Mouse (Mus musculus) liver, embryonic 13.5 days (tissue): ENCODE data around the gene Sp1. TPM values are rescaled to one million over a fixed set of nuclear protein-coding genes. Genes with fewer than 3 reads are reported as not detected.

ENCODE experiments used
- ATAC-seq: fragments of 200-750 bp; cut with Nextera tagmentation; 2 replicates; pipeline ENCODE4 v1.8.0; 2017; ENCODE audit warnings: low read depth, mild to moderate bottlenecking, moderate number of reproducible peaks, moderate library complexity
- DNase-seq: peaks from one replicate; pipeline ENCODE4 v3.0.0; 2022
- H3K27ac ChIP-seq: fragments of 300-500 bp; sonication (generic); 2 replicates; pipeline ENCODE4 v1.5.1; 2015; ENCODE audit warnings: moderate library complexity, mild to moderate bottlenecking, inconsistent platforms
- H3K27me3 ChIP-seq: fragments of 300-500 bp; sonication (generic); 2 replicates; pipeline ENCODE4 v1.6.1; 2015; ENCODE audit warnings: mild to moderate bottlenecking, inconsistent platforms
- H3K36me3 ChIP-seq: fragments of 300-500 bp; sonication (generic); 2 replicates; pipeline ENCODE4 v1.6.1; 2015; ENCODE audit warnings: mild to moderate bottlenecking, inconsistent platforms
- H3K4me1 ChIP-seq: fragments of 300-500 bp; sonication (generic); replicated peaks from 2 replicates; pipeline ENCODE4 v1.6.1; 2015; ENCODE audit warnings: inconsistent platforms
- H3K4me2 ChIP-seq: fragments of 300-500 bp; sonication (generic); 2 replicates; pipeline ENCODE4 v1.6.1; 2015; ENCODE audit warnings: inconsistent platforms, mild to moderate bottlenecking, moderate library complexity
- H3K4me3 ChIP-seq: fragments of 300-500 bp; sonication (generic); replicated peaks from 2 replicates; pipeline ENCODE4 v1.5.1; 2015; ENCODE audit warnings: mild to moderate bottlenecking, inconsistent platforms
- H3K9ac ChIP-seq: fragments of 300-500 bp; sonication (generic); 2 replicates; pipeline ENCODE4 v1.6.1; 2015; ENCODE audit warnings: mild to moderate bottlenecking, inconsistent platforms
- H3K9me3 ChIP-seq: fragments of 300-500 bp; sonication (generic); replicated peaks from 2 replicates; pipeline ENCODE4 v1.6.1; 2016; ENCODE audit warnings: inconsistent platforms
- WGBS: fragments of 180-500 bp; shearing (Covaris S2); methylation state at CpG from one replicate; pipeline ENCODE4 v1.1.7; 2015; ENCODE audit not compliant: insufficient replicate concordance; 5-methylcytosine and 5-hydroxymethylcytosine counted together
- polyA plus RNA-seq: library from polyadenylated mRNA; unstranded; fragments of >200 nt; fragmentation: Nextera tagmentation; extraction: Ambion mirVana; gene quantifications from 2 replicates; pipeline ENCODE4 v1.2.1, GENCODE M21; 2015

Gene Sp1
- polyA plus RNA-seq, 1 experiment from 2014 or later = 4.0 TPM

- H3K4me3 ChIP-seq = peak overlapping the region; percentile 68
- H3K9ac ChIP-seq = peak overlapping the region; percentile 75
- peak overlapping the region; percentile 54; the same call in 1 of the 2 replicates for H3K27ac ChIP-seq
- no peaks in the 10 kb centered on the region for H3K9me3 ChIP-seq
- peak; percentile 56 for DNase-seq
- peaks cover 30% of the 10 kb centered on the region for H3K27me3 ChIP-seq
- 2% methylated on average over 43 of the region's 43 CpGs for WGBS
- ATAC-seq = peak; percentile 89
- H3K4me2 ChIP-seq = peak overlapping the region; percentile 98
- peaks cover 29% of the 10 kb centered on the region for H3K4me1 ChIP-seq
- no peaks in the 10 kb centered on the region for H3K36me3 ChIP-seq
Observed at GRCm38 (mm10) chr15:102376453-102377162, 29.3 kb upstream of the Sp1 start.

GRCm38 (mm10) chr15:102377163-102377543 lies 28.8 kb upstream of the Sp1 start:
- H3K9ac ChIP-seq = peak overlapping the region; percentile 75
- H3K9me3 ChIP-seq = no peaks in the 10 kb centered on the region
- WGBS = 1% methylated on average over 7 of the region's 7 CpGs
- DNase-seq = peak; percentile 76
- no peaks in the 10 kb centered on the region for H3K36me3 ChIP-seq
- peak overlapping the region; percentile 98 for H3K4me2 ChIP-seq
- H3K4me1 ChIP-seq = peaks cover 34% of the 10 kb centered on the region
- H3K27me3 ChIP-seq = peaks cover 26% of the 10 kb centered on the region
- H3K4me3 ChIP-seq = peak overlapping the region; percentile 68
- ATAC-seq = peak; percentile 75
- peak overlapping the region; percentile 58 for H3K27ac ChIP-seq

- H3K27ac ChIP-seq = peak overlapping the region; percentile 58; the same call in 1 of the 2 replicates
- no peak for DNase-seq
- WGBS = 7% methylated on average over 10 of the region's 10 CpGs
Observed at GRCm38 (mm10) chr15:102377810-102378262, 28.1 kb upstream of the Sp1 start.

GRCm38 (mm10) chr15:102381575-102381974 lies 24.4 kb upstream of the Sp1 start:
- no peak overlapping the region for H3K4me2 ChIP-seq
- H3K9me3 ChIP-seq = no peaks in the 10 kb centered on the region
- ATAC-seq = peak; percentile 38; the same call in 1 of the 2 replicates

More at GRCm38 (mm10) chr15:102377810-102378262, 28.1 kb upstream of the Sp1 start:
- Histone ChIP-seq H3K4me1 (peaks cover 34% of the 10 kb centered on the region), H3K36me3 (no peaks in the 10 kb centered on the region), H3K4me2 (peak overlapping the region; percentile 98), H3K9ac (peak overlapping the region; percentile 75; the same call in 1 of the 2 replicates), H3K27me3 (peaks cover 23% of the 10 kb centered on the region), H3K9me3 (no peaks in the 10 kb centered on the region), H3K4me3 (peak overlapping the region; percentile 68; the same call in 1 of the 2 replicates)
- ATAC-seq = no peak

GRCm38 (mm10) chr15:102383671-102384070 lies 22.3 kb upstream of the Sp1 start:
- no peak overlapping the region for H3K4me3 ChIP-seq
- ATAC-seq (no peak), DNase-seq (no peak)
- H3K27ac ChIP-seq = no peak overlapping the region
- no peaks in the 10 kb centered on the region for H3K36me3 ChIP-seq
- WGBS = 57% methylated on average over 6 of the region's 6 CpGs
- no peaks in the 10 kb centered on the region for H3K27me3 ChIP-seq
- H3K9ac ChIP-seq = no peak overlapping the region
- peaks cover 16% of the 10 kb centered on the region for H3K4me1 ChIP-seq
- no peak overlapping the region for H3K4me2 ChIP-seq
- no peaks in the 10 kb centered on the region for H3K9me3 ChIP-seq

More at GRCm38 (mm10) chr15:102381575-102381974, 24.4 kb upstream of the Sp1 start:
- Histone ChIP-seq H3K27me3 (no peaks in the 10 kb centered on the region), H3K4me1 (peaks cover 30% of the 10 kb centered on the region), H3K27ac (no peak overlapping the region), H3K4me3 (no peak overlapping the region), H3K36me3 (no peaks in the 10 kb centered on the region), H3K9ac (no peak overlapping the region)
- peak; percentile 59 for DNase-seq
- WGBS = 1% methylated on average over 7 of the region's 7 CpGs

GRCm38 (mm10) chr15:102386640-102387039 lies 19.3 kb upstream of the Sp1 start:
- no peaks in the 10 kb centered on the region for H3K9me3 ChIP-seq
- no peaks in the 10 kb centered on the region for H3K36me3 ChIP-seq
- no peak overlapping the region for H3K9ac ChIP-seq
- DNase-seq = no peak
- no peak overlapping the region for H3K4me2 ChIP-seq
- H3K4me1 ChIP-seq = peaks cover 23% of the 10 kb centered on the region
- no peak overlapping the region for H3K27ac ChIP-seq
- H3K4me3 ChIP-seq = no peak overlapping the region
- WGBS = 36% methylated on average over 9 of the region's 9 CpGs
- peak; percentile 65; the same call in 1 of the 2 replicates for ATAC-seq
- no peaks in the 10 kb centered on the region for H3K27me3 ChIP-seq

GRCm38 (mm10) chr15:102388942-102389341 lies 17.0 kb upstream of the Sp1 start:
- Histone ChIP-seq H3K4me1 (peaks cover 40% of the 10 kb centered on the region), H3K9me3 (no peaks in the 10 kb centered on the region)
- WGBS = 54% methylated on average over 3 of the region's 3 CpGs

DNA sequence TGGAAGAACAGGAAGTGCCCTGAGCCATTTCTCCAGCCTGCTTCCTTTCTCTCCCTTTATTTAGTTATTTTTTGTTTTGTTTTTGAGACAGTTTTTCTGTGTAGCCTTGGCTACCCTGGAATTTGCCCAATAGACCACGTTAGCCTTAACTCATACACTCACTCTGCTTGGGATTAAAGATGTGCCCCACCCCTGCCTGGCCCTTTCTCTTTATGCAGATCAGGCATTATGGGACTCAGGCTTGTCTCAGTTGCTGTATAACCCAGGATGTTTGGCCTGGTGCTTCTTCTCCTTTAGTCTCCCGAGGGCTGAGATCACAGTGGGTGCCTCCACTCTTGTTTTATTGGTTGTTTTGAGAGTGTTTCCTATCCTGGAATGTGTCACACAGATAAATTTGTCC lies 13.4 kb upstream of the Sp1 start:
- Histone ChIP-seq H3K27ac (peak overlapping the region; percentile 71), H3K4me1 (peaks cover 65% of the 10 kb centered on the region)
- WGBS = 27% methylated on average over 2 of the region's 2 CpGs

More at GRCm38 (mm10) chr15:102388942-102389341, 17.0 kb upstream of the Sp1 start:
- no peak for DNase-seq
- no peaks in the 10 kb centered on the region for H3K36me3 ChIP-seq
- no peak overlapping the region for H3K27ac ChIP-seq
- H3K9ac ChIP-seq = no peak overlapping the region
- no peaks in the 10 kb centered on the region for H3K27me3 ChIP-seq
- no peak overlapping the region for H3K4me3 ChIP-seq
- ATAC-seq = no peak
- no peak overlapping the region for H3K4me2 ChIP-seq

GRCm38 (mm10) chr15:102393584-102394014 lies 12.3 kb upstream of the Sp1 start:
- peaks cover 71% of the 10 kb centered on the region for H3K4me1 ChIP-seq
- H3K9ac ChIP-seq = no peak overlapping the region
- peak overlapping the region; percentile 71 for H3K27ac ChIP-seq
- ATAC-seq (no peak), DNase-seq (no peak)
- H3K36me3 ChIP-seq = no peaks in the 10 kb centered on the region
- no peaks in the 10 kb centered on the region for H3K9me3 ChIP-seq
- H3K27me3 ChIP-seq = no peaks in the 10 kb centered on the region
- no peak overlapping the region for H3K4me2 ChIP-seq
- H3K4me3 ChIP-seq = no peak overlapping the region

More for the DNA sequence above, 13.4 kb upstream of the Sp1 start:
- no peak for ATAC-seq
- no peak overlapping the region for H3K4me3 ChIP-seq
- H3K9ac ChIP-seq = no peak overlapping the region
- H3K27me3 ChIP-seq = no peaks in the 10 kb centered on the region
- no peaks in the 10 kb centered on the region for H3K36me3 ChIP-seq
- H3K4me2 ChIP-seq = no peak overlapping the region
- no peaks in the 10 kb centered on the region for H3K9me3 ChIP-seq
- DNase-seq = no peak

DNA sequence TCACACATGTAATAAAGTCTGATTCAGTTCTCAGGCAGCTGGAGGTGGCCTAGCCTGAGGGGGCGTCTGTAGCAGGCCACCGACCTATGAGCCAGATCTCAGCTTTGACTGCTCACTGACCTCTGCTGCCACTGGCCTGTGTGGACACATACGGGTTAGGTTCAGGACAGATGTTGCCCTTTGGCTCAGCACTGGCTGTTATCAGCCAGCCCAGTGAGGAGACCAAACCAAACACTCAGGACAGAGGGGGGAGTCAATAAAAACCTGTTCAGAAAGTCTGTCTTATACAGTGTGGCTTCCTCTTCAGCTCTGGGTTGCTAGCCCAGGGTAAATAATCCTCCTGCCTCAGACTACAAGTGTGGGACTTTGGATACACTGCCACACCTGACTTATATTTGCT lies 10.9 kb upstream of the Sp1 start:
- peak overlapping the region; percentile 71 for H3K27ac ChIP-seq
- WGBS = 8% methylated on average over 3 of the region's 3 CpGs
- H3K4me1 ChIP-seq = peaks cover 81% of the 10 kb centered on the region
- no peaks in the 10 kb centered on the region for H3K36me3 ChIP-seq
- ATAC-seq (peak; percentile 78), DNase-seq (peak; percentile 68)
- no peak overlapping the region for H3K4me3 ChIP-seq
- H3K9me3 ChIP-seq = no peaks in the 10 kb centered on the region
- H3K9ac ChIP-seq = peak overlapping the region; percentile 24; the same call in 1 of the 2 replicates
- H3K4me2 ChIP-seq = peak overlapping the region; percentile 1; the same call in 1 of the 2 replicates
- no peaks in the 10 kb centered on the region for H3K27me3 ChIP-seq

DNA sequence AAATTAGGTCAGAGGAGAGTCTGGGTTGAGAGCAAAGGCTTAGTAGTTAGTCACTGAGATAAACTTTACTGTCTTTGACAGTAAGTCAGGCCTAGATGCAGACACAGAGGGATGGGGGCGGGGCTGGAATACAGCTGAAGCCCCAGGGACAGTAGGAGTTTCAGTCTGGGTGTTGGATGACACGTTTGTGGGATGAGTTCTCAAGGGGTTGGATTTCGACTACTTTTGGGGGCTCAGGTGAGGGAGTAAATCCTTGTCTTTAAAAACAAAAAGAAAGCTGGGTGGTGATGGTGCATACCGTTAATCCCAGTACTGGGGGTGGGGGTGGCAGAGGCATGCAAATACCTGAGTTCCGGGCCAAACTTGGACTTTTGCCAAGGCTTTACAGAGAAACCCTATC lies 7.3 kb upstream of the Sp1 start:
- H3K36me3 ChIP-seq = no peaks in the 10 kb centered on the region
- peak overlapping the region; percentile 80; the same call in 1 of the 2 replicates for H3K9ac ChIP-seq
- DNase-seq = no peak
- peak overlapping the region; percentile 69 for H3K4me3 ChIP-seq
- WGBS = 62% methylated on average over 5 of the region's 5 CpGs
- no peaks in the 10 kb centered on the region for H3K9me3 ChIP-seq
- peaks cover 81% of the 10 kb centered on the region for H3K4me1 ChIP-seq
- peak overlapping the region; percentile 83 for H3K27ac ChIP-seq
- H3K27me3 ChIP-seq = no peaks in the 10 kb centered on the region
- peak overlapping the region; percentile 82 for H3K4me2 ChIP-seq
- no peak for ATAC-seq
